Comparison of ENCODE assay signal across 8 mouse cellular contexts in the genomic region with DNA sequence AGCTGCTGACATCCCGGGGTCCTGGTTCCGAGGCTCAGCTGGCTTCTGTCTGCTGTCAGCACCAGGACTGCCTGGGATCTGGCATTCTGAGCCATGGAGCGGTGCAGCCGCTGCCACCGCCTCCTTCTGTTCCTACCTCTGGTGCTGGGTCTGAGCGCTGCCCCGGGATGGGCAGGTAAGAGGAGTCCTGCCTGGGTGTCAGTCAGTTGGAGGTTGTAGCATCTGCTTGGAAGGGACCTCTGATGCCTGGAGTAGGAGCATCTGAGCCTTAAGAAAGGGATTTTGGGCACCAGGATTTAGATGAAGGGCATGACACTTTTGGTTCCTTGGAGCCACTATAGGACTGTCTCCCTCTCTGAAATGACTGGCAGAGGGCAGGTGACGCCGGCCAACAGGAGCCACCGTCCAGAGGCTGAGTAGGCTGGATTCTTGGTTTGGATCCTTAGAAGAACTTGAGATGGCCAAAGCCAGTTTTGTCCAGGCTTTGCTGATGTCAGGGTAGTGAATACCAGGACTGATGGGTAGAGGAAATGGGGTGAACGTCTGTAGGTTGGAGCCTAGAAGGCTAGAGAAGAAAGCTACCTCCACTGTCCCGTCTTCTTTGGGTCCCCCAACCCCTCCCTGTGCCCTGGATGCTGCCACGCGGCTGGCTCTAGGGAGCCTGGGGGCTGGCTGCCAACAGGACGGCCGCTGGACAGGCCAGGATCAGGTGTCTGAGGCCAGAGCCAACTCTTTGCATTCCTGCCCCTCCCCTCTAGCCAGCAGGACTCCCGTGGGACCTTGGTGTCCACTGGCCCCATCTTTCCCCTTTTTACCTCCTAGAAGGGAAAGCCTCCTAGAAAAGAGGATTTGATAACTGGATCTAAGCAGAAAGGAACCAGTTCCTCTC. TPM values are rescaled to one million over a fixed set of nuclear protein-coding genes. Genes with fewer than 3 reads are reported as not detected.
DNase-seq lines count a peak whose midpoint lies in the region; ATAC-seq and TF ChIP-seq lines count a peak whose summit lies in the region.

No protein-coding gene starts in this region.

- H3K79me2 ChIP-seq in myocyte (ENCODE audit: control insufficient read depth, insufficient read depth), result no peaks in the 10 kb centered on the region

- peak overlapping the region; percentile 83 for H3K27ac ChIP-seq in layer of hippocampus, adult 2 months
- H3K27ac ChIP-seq in forebrain, embryonic 15.5 days (replicated peaks), result no peak overlapping the region
- 0 out of 2 replicates have a peak overlapping the region, but pooled peaks have one; percentile 5 for H3K27ac ChIP-seq in hindbrain, embryonic 12.5 days

- no peak for TF ChIP-seq CTCF in layer of hippocampus, adult 2 months (conservative IDR thresholded peaks at IDR 0.05)

- H3K4me1 ChIP-seq in forebrain, embryonic 15.5 days, result peaks cover 26% of the 10 kb centered on the region
- peaks cover 50% of the 10 kb centered on the region for H3K4me1 ChIP-seq in hindbrain, embryonic 12.5 days

- peaks cover 30% of the 10 kb centered on the region for H3K36me3 ChIP-seq in forebrain, embryonic 15.5 days
- peaks cover 30% of the 10 kb centered on the region for H3K36me3 ChIP-seq in hindbrain, embryonic 12.5 days
- peaks cover 5% of the 10 kb centered on the region for H3K36me3 ChIP-seq in myocyte (ENCODE audit: control insufficient read depth, insufficient read depth)

- peak overlapping the region; percentile 66 for H3K4me2 ChIP-seq in forebrain, embryonic 15.5 days (replicated peaks)
- H3K4me2 ChIP-seq in hindbrain, embryonic 12.5 days (replicated peaks), result peak overlapping the region; percentile 53
- peak overlapping the region; percentile 59 for H3K4me2 ChIP-seq in myocyte (ENCODE audit: low read depth)

- DNase-seq in layer of hippocampus, adult 2 months (ENCODE audit: low spot score in 2 of 2), result no peak
- DNase-seq in layer of hippocampus, postnatal 25 days (ENCODE audit: extremely low spot score in 1 of 2, low spot score in 1 of 2), result no peak
- peak; percentile 70 for DNase-seq in adrenal gland, postnatal 14 days
- no peak for DNase-seq in B cell, adult 2 months
- no peak for DNase-seq in testis, postnatal 10 days (ENCODE audit: low spot score)

- H3ac ChIP-seq in myocyte (ENCODE audit: control insufficient read depth, insufficient read length), result no peak overlapping the region

- 21% methylated on average over 17 of the region's 17 CpGs for WGBS in forebrain, embryonic 15.5 days
- WGBS in hindbrain, embryonic 12.5 days, result 26% methylated on average over 17 of the region's 17 CpGs

- peak; percentile 15 for ATAC-seq in forebrain, embryonic 15.5 days (replicated peaks)
- 0 out of 2 replicates have a peak, but pooled peaks have one; percentile 0 for ATAC-seq in hindbrain, embryonic 12.5 days (ENCODE audit: low FRiP score)

- H3K9me3 ChIP-seq in forebrain, embryonic 15.5 days, result no peaks in the 10 kb centered on the region
- no peaks in the 10 kb centered on the region for H3K9me3 ChIP-seq in hindbrain, embryonic 12.5 days (replicated peaks)

- H3K9ac ChIP-seq in forebrain, embryonic 15.5 days (replicated peaks), result peak overlapping the region; percentile 33
- peak overlapping the region; percentile 49 for H3K9ac ChIP-seq in hindbrain, embryonic 12.5 days

- H3K4me3 ChIP-seq in layer of hippocampus, adult 2 months, result peak overlapping the region; percentile 43
- H3K4me3 ChIP-seq in forebrain, embryonic 15.5 days, result peak overlapping the region; percentile 30
- peak overlapping the region; percentile 20 for H3K4me3 ChIP-seq in hindbrain, embryonic 12.5 days
- no peak overlapping the region for H3K4me3 ChIP-seq in myocyte

- no peak for TF ChIP-seq POLR2A in myocyte (IDR thresholded peaks at IDR 0.05; ENCODE audit: insufficient read length, low read depth)

- H3K27me3 ChIP-seq in forebrain, embryonic 15.5 days, result no peaks in the 10 kb centered on the region
- peaks cover 26% of the 10 kb centered on the region; the same call in 1 of the 2 replicates for H3K27me3 ChIP-seq in hindbrain, embryonic 12.5 days
- H3K27me3 ChIP-seq in myocyte (ENCODE audit: control insufficient read depth, insufficient read depth, insufficient read length), result no peaks in the 10 kb centered on the region

TF ChIP-seq in myocyte, 11 proteins besides CTCF, POLR2A, EP300 and RAD21:
- TF ChIP-seq CEBPB (IDR thresholded peaks at IDR 0.05; ENCODE audit: insufficient read depth, poor library complexity, severe bottlenecking), result no peak
- TF ChIP-seq TCF12 (IDR thresholded peaks at IDR 0.05; ENCODE audit: insufficient read depth, poor library complexity, severe bottlenecking), result no peak
- TF ChIP-seq E2F4 (IDR thresholded peaks at IDR 0.05; ENCODE audit: insufficient read depth), result no peak
- TF ChIP-seq POLR2AphosphoS2 (IDR thresholded peaks at IDR 0.05; ENCODE audit: insufficient read length, low read depth), result peak; percentile 45
- TF ChIP-seq MYOG (IDR thresholded peaks at IDR 0.05; ENCODE audit: control insufficient read depth in 1 of 3, insufficient read depth in 1 of 3, insufficient read length in 2 of 3, low read depth in 2 of 3), result peak in 1 of 3 experiments; percentile 49
- peak in 2 of 3 experiments; percentile 29 to 43 for TF ChIP-seq MYOD1 (IDR thresholded peaks at IDR 0.05; ENCODE audit: control insufficient read depth in 1 of 3, insufficient read length in 2 of 3, low read depth in 2 of 3)
- no peak for TF ChIP-seq SRF (IDR thresholded peaks at IDR 0.05; ENCODE audit: control insufficient read depth, insufficient read length, low read depth)

RNA-seq across cellular contexts. Expression of a gene that starts 0.6 kb away (rescaled TPM):
- 10 to 100 TPM; 18.9 to 23.1 TPM for total RNA-seq in layer of hippocampus, adult 2 months (2021)
- total RNA-seq in layer of hippocampus, postnatal 25 days (2021), result 10 to 100 TPM; 23.5 to 25.3 TPM
- 1.1 and 2.6 TPM in 2 replicates for total RNA-seq in adrenal gland, postnatal 14 days (2021)
- 2.0 and 2.1 TPM in 2 replicates for polyA plus RNA-seq in forebrain, embryonic 15.5 days (2015; fragmentation: Nextera tagmentation; extraction: Ambion mirVana)
- 7.8 and 18.0 TPM in 2 replicates for polyA plus RNA-seq in hindbrain, embryonic 12.5 days (2016; fragmentation: Nextera tagmentation; extraction: Ambion mirVana)
- polyA plus RNA-seq in myocyte (2012; fragmentation: generic; extraction: Trizol), result 0.94 TPM

RNA-seq across cellular contexts. Expression of a gene that starts 8.2 kb away (rescaled TPM):
- total RNA-seq in layer of hippocampus, adult 2 months (2021), result 10 to 100 TPM; 80.6 to 85.5 TPM
- total RNA-seq in layer of hippocampus, postnatal 25 days (2021), result 10 to 100 TPM; 76.0 to 83.6 TPM
- total RNA-seq in adrenal gland, postnatal 14 days (2021), result 54.5 and 66.6 TPM in 2 replicates
- 58.2 and 64.5 TPM in 2 replicates for polyA plus RNA-seq in forebrain, embryonic 15.5 days (2015; fragmentation: Nextera tagmentation; extraction: Ambion mirVana)
- polyA plus RNA-seq in hindbrain, embryonic 12.5 days (2016; fragmentation: Nextera tagmentation; extraction: Ambion mirVana), result 64.9 and 68.3 TPM in 2 replicates
- polyA plus RNA-seq in myocyte (2012; fragmentation: generic; extraction: Trizol), result 45.8 TPM

RNA-seq across cellular contexts. Expression of a gene that starts 8.3 kb away (rescaled TPM):
- total RNA-seq in layer of hippocampus, adult 2 months (2021), result 10 to 100 TPM; 97.7 to 98.9 TPM
- total RNA-seq in layer of hippocampus, postnatal 25 days (2021), result 10 to 100 TPM; 94.3 to 95.5 TPM
- 127 and 161 TPM in 2 replicates for total RNA-seq in adrenal gland, postnatal 14 days (2021)
- 148 and 156 TPM in 2 replicates for polyA plus RNA-seq in forebrain, embryonic 15.5 days (2015; fragmentation: Nextera tagmentation; extraction: Ambion mirVana)
- 179 and 187 TPM in 2 replicates for polyA plus RNA-seq in hindbrain, embryonic 12.5 days (2016; fragmentation: Nextera tagmentation; extraction: Ambion mirVana)
- 207 TPM for polyA plus RNA-seq in myocyte (2012; fragmentation: generic; extraction: Trizol)

RNA-seq across cellular contexts. Expression of a gene that starts 11.9 kb away (rescaled TPM):
- total RNA-seq in layer of hippocampus, adult 2 months (2021), result 10 to 100 TPM; 55.6 to 59.5 TPM
- 10 to 100 TPM; 54.3 to 63.9 TPM for total RNA-seq in layer of hippocampus, postnatal 25 days (2021)
- 207 and 212 TPM in 2 replicates for total RNA-seq in adrenal gland, postnatal 14 days (2021)
- polyA plus RNA-seq in forebrain, embryonic 15.5 days (2015; fragmentation: Nextera tagmentation; extraction: Ambion mirVana), result 64.4 and 74.3 TPM in 2 replicates
- polyA plus RNA-seq in hindbrain, embryonic 12.5 days (2016; fragmentation: Nextera tagmentation; extraction: Ambion mirVana), result 57.5 and 67.6 TPM in 2 replicates
- 51.1 TPM for polyA plus RNA-seq in myocyte (2012; fragmentation: generic; extraction: Trizol)

RNA-seq across cellular contexts. Expression of a gene that starts 15.3 kb away (rescaled TPM):
- 10 to 100 TPM; 39.6 to 45.2 TPM for total RNA-seq in layer of hippocampus, adult 2 months (2021)
- 10 to 100 TPM; 37.1 to 44.3 TPM for total RNA-seq in layer of hippocampus, postnatal 25 days (2021)
- 36.6 and 42.5 TPM in 2 replicates for total RNA-seq in adrenal gland, postnatal 14 days (2021)
- polyA plus RNA-seq in forebrain, embryonic 15.5 days (2015; fragmentation: Nextera tagmentation; extraction: Ambion mirVana), result 21.9 and 22.9 TPM in 2 replicates
- polyA plus RNA-seq in hindbrain, embryonic 12.5 days (2016; fragmentation: Nextera tagmentation; extraction: Ambion mirVana), result 28.2 and 29.7 TPM in 2 replicates
- 42.9 TPM for polyA plus RNA-seq in myocyte (2012; fragmentation: generic; extraction: Trizol)
